Mouse (Mus musculus) liver, embryonic 16.5 days (tissue): Measurements from ENCODE around the gene Sp7. TPM values are rescaled to one million over a fixed set of nuclear protein-coding genes. Genes with fewer than 3 reads are reported as not detected.
A peak's percentile ranks its signal among the peaks of the same experiment; 100 is the strongest.

Experiments
- ATAC-seq: fragments of 200-750 bp; cut with Nextera tagmentation; 2 replicates; pipeline ENCODE4 v1.8.0; 2017; ENCODE audit warnings: low read depth, mild to moderate bottlenecking, moderate number of reproducible peaks, moderate library complexity
- H3K27ac ChIP-seq: fragments of 300-500 bp; sonication (generic); 2 replicates; pipeline ENCODE4 v1.5.1; 2014; ENCODE audit warnings: mild to moderate bottlenecking, low read length
- H3K27me3 ChIP-seq: fragments of 300-500 bp; sonication (generic); 2 replicates; pipeline ENCODE4 v1.6.1; 2014; ENCODE audit warnings: low read depth, low read length, mixed read lengths; ENCODE audit not compliant: control insufficient read depth, insufficient read depth
- H3K36me3 ChIP-seq: fragments of 300-500 bp; sonication (generic); 2 replicates; pipeline ENCODE4 v1.6.1; 2014; ENCODE audit warnings: mild to moderate bottlenecking; ENCODE audit not compliant: control insufficient read depth, insufficient read depth
- H3K4me1 ChIP-seq: fragments of 300-500 bp; sonication (generic); 2 replicates; pipeline ENCODE4 v1.6.1; 2014; ENCODE audit warnings: low read depth, low read length, mixed read lengths; ENCODE audit not compliant: control insufficient read depth
- H3K4me2 ChIP-seq: fragments of 300-500 bp; sonication (generic); 2 replicates; pipeline ENCODE4 v1.6.1; 2014; ENCODE audit warnings: low read depth, low read length, mixed read lengths
- H3K4me3 ChIP-seq: fragments of 300-500 bp; sonication (generic); 2 replicates; pipeline ENCODE4 v1.5.1; 2014; ENCODE audit warnings: low read depth, mild to moderate bottlenecking, low read length
- H3K9ac ChIP-seq: fragments of 300-500 bp; sonication (generic); 2 replicates; pipeline ENCODE4 v1.6.1; 2014; ENCODE audit warnings: low read depth, low read length
- H3K9me3 ChIP-seq: fragments of 300-500 bp; sonication (generic); replicated peaks from 2 replicates; pipeline ENCODE4 v1.6.1; 2016; ENCODE audit warnings: low read length; ENCODE audit not compliant: control insufficient read depth
- WGBS: fragments of 180-500 bp; shearing (Covaris S2); extraction: QIAGEN DNeasy Blood & Tissue Kit; methylation state at CpG from one replicate; pipeline ENCODE4 v1.1.7; 2014; ENCODE audit not compliant: insufficient replicate concordance; 5-methylcytosine and 5-hydroxymethylcytosine counted together
- polyA plus RNA-seq: library from polyadenylated mRNA; unstranded; fragments of >200 nt; fragmentation: Nextera tagmentation; extraction: Ambion mirVana; gene quantifications from 2 replicates; pipeline ENCODE4 v1.2.1, GENCODE M21; 2015

Gene Sp7
- polyA plus RNA-seq, 1 experiment from 2014 or later, result 0.02 TPM

DNA sequence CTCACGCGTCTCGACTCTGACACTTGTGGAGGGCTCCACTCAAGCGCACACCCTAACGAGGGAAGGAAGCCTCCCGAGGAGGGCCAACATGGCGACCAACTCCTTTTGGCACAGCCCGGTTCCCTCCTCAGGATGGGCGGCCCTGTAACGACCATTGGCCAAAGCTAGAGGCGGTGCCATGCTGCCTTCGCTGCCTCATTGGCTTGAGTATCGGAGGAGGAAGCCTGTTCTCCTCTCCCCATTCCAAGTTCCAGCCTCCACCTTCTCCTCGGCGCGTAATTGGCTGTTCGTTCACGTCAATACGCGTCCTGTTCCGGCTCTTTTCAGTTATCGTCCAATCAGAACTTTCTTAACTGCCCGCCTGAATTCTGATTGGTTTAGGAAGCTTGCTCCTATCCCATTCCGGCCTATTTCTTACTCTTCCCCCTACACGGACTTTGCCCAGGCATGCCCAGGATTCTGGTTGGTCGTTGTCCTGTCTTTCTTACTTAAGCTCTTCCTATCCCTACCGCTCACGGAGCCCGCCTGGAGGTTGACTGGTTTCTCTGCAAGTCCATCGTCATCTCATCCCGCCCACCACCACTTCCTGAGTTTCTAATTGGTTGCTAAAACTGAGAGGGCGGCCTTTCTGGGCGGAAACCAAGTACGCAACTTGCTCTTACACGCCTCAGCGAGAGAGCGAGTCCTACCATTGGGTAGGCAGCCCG lies 38.7 kb upstream of the Sp7 start, which contains the start of gene Sp1:
TSS of gene Sp1 (plus strand) at position 655 of the 707 bp plus-strand sequence.
- under 1% methylated on average over 38 of the region's 38 CpGs for WGBS
- H3K4me1 ChIP-seq, result peaks cover 42% of the 10 kb centered on the region
- ATAC-seq, result peak; percentile 85
- H3K4me3 ChIP-seq, result peak within 1 kb of the TSS; percentile 86
- peaks cover 31% of the 10 kb centered on the region for H3K36me3 ChIP-seq
- H3K9ac ChIP-seq, result peak within 1 kb of the TSS; percentile 93
- H3K27ac ChIP-seq, result peak within 1 kb of the TSS; percentile 100
- H3K4me2 ChIP-seq, result peak within 1 kb of the TSS; percentile 85
- H3K27me3 ChIP-seq, result no peaks in the 10 kb centered on the region
- no peaks in the 10 kb centered on the region for H3K9me3 ChIP-seq

DNA sequence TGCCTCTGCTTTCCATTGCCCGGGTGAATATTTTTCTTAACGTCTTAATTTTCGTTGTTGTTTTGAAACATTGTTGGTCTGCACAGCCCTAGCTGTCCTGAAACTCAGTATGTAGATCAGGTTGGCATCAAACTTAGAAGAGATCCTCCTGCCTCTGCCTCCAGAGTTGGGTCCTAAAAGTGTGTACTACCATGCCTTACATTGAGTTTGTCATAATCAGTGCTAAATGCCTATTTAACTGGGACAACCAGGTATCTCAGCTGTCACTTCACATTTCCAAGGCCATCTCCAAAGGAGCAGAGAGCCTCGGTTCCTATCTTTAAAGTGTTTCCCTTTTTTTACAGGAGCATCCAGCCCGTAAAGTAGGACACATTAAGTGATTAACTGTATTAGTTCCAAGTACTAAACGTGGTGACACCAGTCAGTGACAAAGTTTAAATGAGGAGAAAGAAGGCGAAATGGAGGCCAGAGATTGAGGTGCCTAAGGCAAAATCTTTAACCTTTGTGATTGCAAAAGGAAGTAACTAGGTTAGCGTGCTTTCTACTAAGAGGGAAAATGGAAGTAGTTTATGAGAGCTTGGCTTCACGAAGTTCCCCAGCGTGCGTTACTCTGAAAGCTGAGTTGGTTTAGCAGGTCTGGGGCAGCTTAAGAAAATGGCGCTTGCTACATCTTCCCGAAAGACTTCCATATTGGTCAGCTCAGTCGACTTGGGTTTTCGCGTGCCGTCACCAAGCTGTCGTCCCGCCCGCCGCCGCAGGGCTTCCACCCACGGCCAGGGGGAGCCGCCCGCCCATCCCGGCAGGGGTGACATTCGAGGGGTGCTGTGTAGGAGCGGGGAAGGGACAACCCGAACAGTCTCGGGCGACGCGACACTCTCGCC lies 37.9 kb upstream of the Sp7 start:
- H3K4me3 ChIP-seq, result peak overlapping the region; percentile 86

DNA sequence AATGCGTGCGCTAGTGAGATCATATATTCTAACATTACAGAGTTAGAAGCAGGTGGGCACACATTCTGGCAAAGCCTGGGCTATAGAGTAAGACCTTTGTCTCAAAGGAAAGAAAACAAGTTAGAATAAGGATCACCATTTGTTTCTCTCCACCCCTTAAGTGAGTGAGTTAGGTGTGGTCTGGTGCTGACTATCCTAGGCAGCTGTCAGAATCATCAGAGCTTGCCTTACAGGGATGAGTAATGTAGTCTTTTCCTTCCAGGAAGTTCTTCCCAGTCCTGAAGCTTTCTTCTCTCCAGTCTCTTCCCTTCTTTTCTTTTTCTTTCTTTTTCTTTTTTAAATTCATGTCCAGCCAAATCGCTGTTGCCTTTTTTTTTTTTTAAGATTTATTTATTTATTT lies 35.2 kb upstream of the Sp7 start:
- H3K27ac ChIP-seq, result no peak overlapping the region

More for the DNA sequence above, 37.9 kb upstream of the Sp7 start:
- Histone ChIP-seq H3K36me3 (peaks cover 23% of the 10 kb centered on the region), H3K4me2 (peak overlapping the region; percentile 85), H3K4me1 (peaks cover 47% of the 10 kb centered on the region), H3K9me3 (no peaks in the 10 kb centered on the region), H3K27me3 (no peaks in the 10 kb centered on the region), H3K9ac (peak overlapping the region; percentile 90), H3K27ac (peak overlapping the region; percentile 100)
- 12% methylated on average over 34 of the region's 34 CpGs for whole genome bisulfite sequencing
- peak; percentile 8 for ATAC-seq

DNA sequence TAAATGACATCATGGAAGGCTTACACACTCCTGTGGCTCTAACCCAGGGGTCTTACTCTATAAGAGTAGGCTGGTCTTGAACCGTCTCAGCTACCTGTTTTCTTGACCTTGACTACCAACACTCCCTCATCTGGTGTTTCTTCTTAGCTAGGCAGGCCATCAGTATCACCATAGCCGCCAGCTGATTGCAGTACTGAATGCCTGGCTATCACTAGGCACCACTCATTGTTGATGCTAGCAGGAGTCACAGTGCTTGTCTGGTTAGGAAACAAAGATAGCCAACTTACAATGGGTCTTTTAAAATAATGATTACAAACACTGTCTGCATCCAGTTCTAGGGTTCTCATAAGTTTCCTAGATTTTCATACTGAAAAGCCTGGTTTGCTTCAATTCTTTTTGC lies 34.3 kb upstream of the Sp7 start:
- Histone ChIP-seq H3K27ac (peak overlapping the region; percentile 31; the same call in 1 of the 2 replicates), H3K27me3 (no peaks in the 10 kb centered on the region)

More for the DNA sequence above, 35.2 kb upstream of the Sp7 start:
- peaks cover 42% of the 10 kb centered on the region for H3K4me1 ChIP-seq
- no peaks in the 10 kb centered on the region for H3K9me3 ChIP-seq
- no peak overlapping the region for H3K4me2 ChIP-seq
- H3K36me3 ChIP-seq, result no peaks in the 10 kb centered on the region
- 92% methylated on average over 3 of the region's 3 CpGs for WGBS
- no peak overlapping the region for H3K9ac ChIP-seq
- H3K27me3 ChIP-seq, result no peaks in the 10 kb centered on the region
- ATAC-seq, result no peak
- H3K4me3 ChIP-seq, result no peak overlapping the region

DNA sequence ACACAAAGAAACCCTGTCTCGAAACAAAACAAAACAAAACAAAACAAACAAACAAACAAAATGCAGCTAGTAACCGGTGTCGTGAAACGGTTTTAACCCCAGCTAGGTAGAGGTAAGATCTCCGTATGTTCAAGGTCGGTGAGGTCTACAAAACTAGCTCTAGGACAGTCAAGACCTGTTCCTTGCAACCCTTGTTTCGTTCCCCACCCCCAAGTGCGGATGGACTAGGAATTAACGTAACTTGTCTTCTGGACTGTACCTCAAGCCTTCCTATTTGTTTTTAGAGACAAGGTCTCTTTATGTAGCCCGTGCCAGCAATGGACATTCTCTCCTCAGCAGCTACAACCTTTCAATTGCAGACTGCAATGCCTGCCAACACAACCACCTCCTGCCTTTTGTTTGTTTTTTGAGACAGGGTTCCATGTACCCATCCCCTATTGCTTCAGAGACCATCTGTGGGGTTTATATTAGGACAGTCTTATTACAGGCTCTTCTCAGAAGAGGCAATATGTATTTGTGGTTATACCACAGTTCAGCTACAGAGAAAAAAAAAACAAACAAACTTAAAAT lies 33.6 kb upstream of the Sp7 start:
- Histone ChIP-seq H3K4me3 (no peak overlapping the region), H3K4me2 (peak overlapping the region; percentile 73), H3K9me3 (no peaks in the 10 kb centered on the region), H3K4me1 (peaks cover 44% of the 10 kb centered on the region), H3K36me3 (no peaks in the 10 kb centered on the region), H3K27ac (peak overlapping the region; percentile 89), H3K27me3 (no peaks in the 10 kb centered on the region), H3K9ac (no peak overlapping the region)
- ATAC-seq, result no peak
- WGBS, result 69% methylated on average over 10 of the region's 10 CpGs

More for the DNA sequence above, 34.3 kb upstream of the Sp7 start:
- 33% methylated on average over 2 of the region's 2 CpGs for WGBS
- Histone ChIP-seq H3K36me3 (no peaks in the 10 kb centered on the region), H3K4me2 (no peak overlapping the region), H3K9ac (0 out of 2 replicates have a peak overlapping the region, but pooled peaks have one; percentile 14), H3K9me3 (no peaks in the 10 kb centered on the region), H3K4me1 (peaks cover 37% of the 10 kb centered on the region), H3K4me3 (no peak overlapping the region)
- ATAC-seq, result no peak

DNA sequence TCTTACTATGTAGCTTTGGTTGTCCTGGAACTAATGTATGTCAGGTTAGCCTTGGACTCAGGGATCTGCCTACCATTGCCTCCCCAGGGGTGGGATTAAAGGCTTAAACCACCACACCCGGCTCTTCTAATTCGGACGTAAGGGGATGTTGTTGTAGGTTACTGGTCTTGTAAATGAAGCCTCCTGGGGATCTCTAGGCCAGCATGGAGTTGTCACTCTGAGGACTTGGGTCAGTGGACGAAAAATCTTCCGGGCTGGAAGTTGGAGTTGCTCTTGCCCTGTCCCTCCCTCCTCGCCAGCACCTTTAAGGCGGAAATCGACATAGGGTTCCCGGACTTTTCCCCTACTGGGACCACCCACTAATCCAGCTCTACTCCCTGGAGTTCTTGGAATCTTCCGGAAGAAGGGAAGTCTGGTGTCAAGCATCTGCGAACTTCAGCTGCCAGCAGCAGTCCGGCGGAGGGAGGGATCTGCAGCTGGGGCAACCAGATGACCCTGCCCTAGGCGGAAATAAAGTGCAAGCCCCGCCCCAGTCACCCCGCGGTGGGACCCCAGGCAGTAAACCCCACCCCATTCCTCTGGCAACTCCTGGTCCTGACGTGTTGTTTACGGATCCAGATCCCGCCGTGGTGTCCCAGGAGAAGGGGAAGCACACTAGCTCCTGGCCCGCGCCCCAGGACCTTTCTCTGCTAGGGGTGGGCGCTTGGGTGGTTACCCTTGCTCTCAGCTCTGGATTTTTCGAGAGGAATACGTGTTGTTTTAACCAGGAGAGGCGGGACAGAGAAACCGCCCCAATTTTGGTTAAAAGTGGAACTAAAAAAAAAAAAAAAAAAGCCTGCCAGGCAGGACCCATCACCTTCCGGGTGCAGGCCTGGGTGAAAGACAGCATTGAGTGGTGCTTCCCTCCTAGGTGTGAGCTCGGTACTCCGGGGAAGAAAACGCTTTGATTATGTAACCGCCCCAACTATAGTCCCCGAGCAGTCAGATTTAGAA lies 32.5 kb upstream of the Sp7 start:
- Histone ChIP-seq H3K9me3 (no peaks in the 10 kb centered on the region), H3K36me3 (no peaks in the 10 kb centered on the region), H3K27me3 (no peaks in the 10 kb centered on the region), H3K4me3 (peak overlapping the region; percentile 66), H3K9ac (peak overlapping the region; percentile 74), H3K4me2 (peak overlapping the region; percentile 73), H3K4me1 (peaks cover 52% of the 10 kb centered on the region), H3K27ac (peak overlapping the region; percentile 89)
- peak; percentile 77 for ATAC-seq
- 2% methylated on average over 34 of the region's 34 CpGs for WGBS

DNA sequence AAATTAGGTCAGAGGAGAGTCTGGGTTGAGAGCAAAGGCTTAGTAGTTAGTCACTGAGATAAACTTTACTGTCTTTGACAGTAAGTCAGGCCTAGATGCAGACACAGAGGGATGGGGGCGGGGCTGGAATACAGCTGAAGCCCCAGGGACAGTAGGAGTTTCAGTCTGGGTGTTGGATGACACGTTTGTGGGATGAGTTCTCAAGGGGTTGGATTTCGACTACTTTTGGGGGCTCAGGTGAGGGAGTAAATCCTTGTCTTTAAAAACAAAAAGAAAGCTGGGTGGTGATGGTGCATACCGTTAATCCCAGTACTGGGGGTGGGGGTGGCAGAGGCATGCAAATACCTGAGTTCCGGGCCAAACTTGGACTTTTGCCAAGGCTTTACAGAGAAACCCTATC lies 31.6 kb upstream of the Sp7 start:
- H3K4me1 ChIP-seq, result peaks cover 55% of the 10 kb centered on the region
- ATAC-seq, result no peak
- no peaks in the 10 kb centered on the region for H3K9me3 ChIP-seq
- H3K27me3 ChIP-seq, result no peaks in the 10 kb centered on the region
- peak overlapping the region; percentile 73 for H3K4me2 ChIP-seq
- WGBS, result 52% methylated on average over 5 of the region's 5 CpGs
- peak overlapping the region; percentile 66; the same call in 1 of the 2 replicates for H3K4me3 ChIP-seq
- H3K27ac ChIP-seq, result peak overlapping the region; percentile 25; the same call in 1 of the 2 replicates
- no peaks in the 10 kb centered on the region for H3K36me3 ChIP-seq
- H3K9ac ChIP-seq, result no peak overlapping the region

DNA sequence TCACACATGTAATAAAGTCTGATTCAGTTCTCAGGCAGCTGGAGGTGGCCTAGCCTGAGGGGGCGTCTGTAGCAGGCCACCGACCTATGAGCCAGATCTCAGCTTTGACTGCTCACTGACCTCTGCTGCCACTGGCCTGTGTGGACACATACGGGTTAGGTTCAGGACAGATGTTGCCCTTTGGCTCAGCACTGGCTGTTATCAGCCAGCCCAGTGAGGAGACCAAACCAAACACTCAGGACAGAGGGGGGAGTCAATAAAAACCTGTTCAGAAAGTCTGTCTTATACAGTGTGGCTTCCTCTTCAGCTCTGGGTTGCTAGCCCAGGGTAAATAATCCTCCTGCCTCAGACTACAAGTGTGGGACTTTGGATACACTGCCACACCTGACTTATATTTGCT lies 28.1 kb upstream of the Sp7 start:
- H3K27ac ChIP-seq, result peak overlapping the region; percentile 75
- 10% methylated on average over 3 of the region's 3 CpGs for WGBS
- no peaks in the 10 kb centered on the region for H3K36me3 ChIP-seq
- no peak overlapping the region; the same call in 1 of the 2 replicates for H3K9ac ChIP-seq
- H3K27me3 ChIP-seq, result no peaks in the 10 kb centered on the region
- peaks cover 40% of the 10 kb centered on the region for H3K4me1 ChIP-seq
- peak; percentile 84 for ATAC-seq
- H3K4me2 ChIP-seq, result no peak overlapping the region; the same call in 1 of the 2 replicates
- H3K9me3 ChIP-seq, result no peaks in the 10 kb centered on the region
- no peak overlapping the region for H3K4me3 ChIP-seq
